Mouse (Mus musculus) kidney, embryonic 14.5 days (tissue): Measurements from ENCODE around the gene Xk. TPM values are rescaled to one million over a fixed set of nuclear protein-coding genes. Genes with fewer than 3 reads are reported as not detected.

Source experiments
- polyA plus RNA-seq: library from polyadenylated mRNA; unstranded; fragments of >200 nt; fragmentation: Nextera tagmentation; extraction: Ambion mirVana; gene quantifications from 2 replicates; pipeline ENCODE4 v1.2.1, GENCODE M21; 2014

The Xk gene
- polyA plus RNA-seq, 1 experiment from 2014 or later, result 2.0 TPM

Other genes with a start within 250 kb of the Xk start
- not detected in 2 replicates for gene Fthl17e, start 239.3 kb upstream of the Xk start, polyA plus RNA-seq
- not detected in 2 replicates for gene Fthl17f, start 209.7 kb upstream of the Xk start, polyA plus RNA-seq
- gene 4930402K13Rik, start 168.2 kb upstream of the Xk start, polyA plus RNA-seq, result not detected in 2 replicates
- gene Lancl3, start 72.9 kb upstream of the Xk start, polyA plus RNA-seq, result 0.59 and 0.77 TPM in 2 replicates
- not detected in 2 replicates for gene Gm14862, start 15.9 kb upstream of the Xk start, polyA plus RNA-seq
- gene H2al1m, start 11.0 kb downstream of the Xk start, polyA plus RNA-seq, result not detected in 2 replicates
- not detected in 2 replicates for gene H2al1k, start 77.9 kb downstream of the Xk start, polyA plus RNA-seq
- 1.7 and 3.1 TPM in 2 replicates for gene Cybb, start 215.0 kb downstream of the Xk start, polyA plus RNA-seq